Mouse (Mus musculus): ENCODE data around the gene Olfr46. TPM values are rescaled to one million over a fixed set of nuclear protein-coding genes. Genes with fewer than 3 reads are reported as not detected.
"Not testable (repeated sequence)": the region's sequence is repeated elsewhere in the genome, so short reads cannot be mapped to it uniquely, and the experiment has no call there.

Olfr46 gene
- polyA plus RNA-seq (2014; fragmentation: Nextera tagmentation; extraction: Ambion mirVana), result not detected in 2 replicates

- ATAC-seq (ENCODE audit: insufficient number of reproducible peaks, low FRiP score, low TSS enrichment, low read depth); H3K36me3 ChIP-seq (ENCODE audit: control insufficient read depth, insufficient read depth, low read length): not testable (repeated sequence)
- WGBS, result 85% methylated on average over 2 of the region's 2 CpGs
Observed at GRCm38 (mm10) chr7:140600969-140601368, at the start of gene Olfr46. Gene Olfr46 (plus strand): TSS chr7:140601269.

GRCm38 (mm10) chr7:140567586-140567985 lies 33.5 kb upstream of the Olfr46 start, which contains the start of gene Olfr538:
Gene Olfr538 (plus strand): TSS chr7:140567886.
- Histone ChIP-seq H3K27ac (replicated peaks; ENCODE audit: low read depth, low read length) (no peak within 1 kb of the TSS), H3K36me3 (ENCODE audit: control insufficient read depth, insufficient read depth, low read length) (no peaks in the 10 kb centered on the region), H3K4me2 (ENCODE audit: low read depth, severe bottlenecking) (no peak within 1 kb of the TSS), H3K4me1 (ENCODE audit: control insufficient read depth, insufficient read depth, low read length) (no peaks in the 10 kb centered on the region), H3K9ac (ENCODE audit: low read length) (no peak within 1 kb of the TSS), H3K27me3 (ENCODE audit: control insufficient read depth, insufficient read depth, low read length) (no peaks in the 10 kb centered on the region), H3K4me3 (ENCODE audit: low read depth, low read length) (no peak within 1 kb of the TSS), H3K9me3 (ENCODE audit: control insufficient read depth, low read length) (no peaks in the 10 kb centered on the region)
- DNase-seq (ENCODE audit: low spot score) (no peak), ATAC-seq (ENCODE audit: insufficient number of reproducible peaks, low FRiP score, low TSS enrichment, low read depth) (no peak)
- 74% methylated on average over 3 of the region's 3 CpGs for WGBS

More at GRCm38 (mm10) chr7:140600969-140601368, at the start of gene Olfr46:
- not testable (repeated sequence) for H3K4me3 ChIP-seq (ENCODE audit: low read depth, low read length); H3K4me1 ChIP-seq (ENCODE audit: control insufficient read depth, insufficient read depth, low read length); H3K9me3 ChIP-seq (ENCODE audit: control insufficient read depth, low read length); DNase-seq (ENCODE audit: low spot score); H3K4me2 ChIP-seq (ENCODE audit: low read depth, severe bottlenecking); H3K27me3 ChIP-seq (ENCODE audit: control insufficient read depth, insufficient read depth, low read length); H3K27ac ChIP-seq (replicated peaks; ENCODE audit: low read depth, low read length); H3K9ac ChIP-seq (ENCODE audit: low read length)

GRCm38 (mm10) chr7:140628670-140629069 lies 27.6 kb downstream of the Olfr46 start, which contains the start of gene Olfr61:
Gene Olfr61 (plus strand): TSS chr7:140628970.
- H3K9me3 ChIP-seq (ENCODE audit: control insufficient read depth, low read length); H3K27me3 ChIP-seq (ENCODE audit: control insufficient read depth, insufficient read depth, low read length); H3K36me3 ChIP-seq (ENCODE audit: control insufficient read depth, insufficient read depth, low read length); DNase-seq (ENCODE audit: low spot score); H3K4me2 ChIP-seq (ENCODE audit: low read depth, severe bottlenecking); H3K9ac ChIP-seq (ENCODE audit: low read length); H3K4me3 ChIP-seq (ENCODE audit: low read depth, low read length); H3K27ac ChIP-seq (replicated peaks; ENCODE audit: low read depth, low read length); H3K4me1 ChIP-seq (ENCODE audit: control insufficient read depth, insufficient read depth, low read length); ATAC-seq (ENCODE audit: insufficient number of reproducible peaks, low FRiP score, low TSS enrichment, low read depth): not testable (repeated sequence)
- WGBS, result 84% methylated on average over 3 of the region's 3 CpGs

GRCm38 (mm10) chr7:140630559-140630958 lies 29.5 kb downstream of the Olfr46 start:
- Histone ChIP-seq H3K4me1 (ENCODE audit: control insufficient read depth, insufficient read depth, low read length) (no peaks in the 10 kb centered on the region), H3K4me3 (ENCODE audit: low read depth, low read length) (no peak overlapping the region), H3K4me2 (ENCODE audit: low read depth, severe bottlenecking) (no peak overlapping the region), H3K9me3 (ENCODE audit: control insufficient read depth, low read length) (no peaks in the 10 kb centered on the region), H3K9ac (ENCODE audit: low read length) (no peak overlapping the region), H3K36me3 (ENCODE audit: control insufficient read depth, insufficient read depth, low read length) (no peaks in the 10 kb centered on the region), H3K27me3 (ENCODE audit: control insufficient read depth, insufficient read depth, low read length) (no peaks in the 10 kb centered on the region), H3K27ac (replicated peaks; ENCODE audit: low read depth, low read length) (no peak overlapping the region)
- ATAC-seq (ENCODE audit: insufficient number of reproducible peaks, low FRiP score, low TSS enrichment, low read depth) (no peak), DNase-seq (ENCODE audit: low spot score) (no peak)
- 79% methylated on average over 1 of the region's 1 CpGs for WGBS

GRCm38 (mm10) chr7:140646152-140646551 lies 45.1 kb downstream of the Olfr46 start, which contains the start of gene Olfr53:
Gene Olfr53 (plus strand): TSS chr7:140646452.
- DNase-seq (ENCODE audit: low spot score) (no peak), ATAC-seq (ENCODE audit: insufficient number of reproducible peaks, low FRiP score, low TSS enrichment, low read depth) (no peak)
- WGBS, result 88% methylated on average over 1 of the region's 1 CpGs
- H3K27me3 ChIP-seq (ENCODE audit: control insufficient read depth, insufficient read depth, low read length), result no peaks in the 10 kb centered on the region
- H3K9me3 ChIP-seq (ENCODE audit: control insufficient read depth, low read length), result no peaks in the 10 kb centered on the region
- no peak within 1 kb of the TSS for H3K9ac ChIP-seq (ENCODE audit: low read length)
- no peaks in the 10 kb centered on the region for H3K4me1 ChIP-seq (ENCODE audit: control insufficient read depth, insufficient read depth, low read length)
- H3K4me3 ChIP-seq (ENCODE audit: low read depth, low read length), result no peak within 1 kb of the TSS
- H3K4me2 ChIP-seq (ENCODE audit: low read depth, severe bottlenecking), result no peak within 1 kb of the TSS
- H3K36me3 ChIP-seq (ENCODE audit: control insufficient read depth, insufficient read depth, low read length), result no peaks in the 10 kb centered on the region
- H3K27ac ChIP-seq (replicated peaks; ENCODE audit: low read depth, low read length), result no peak within 1 kb of the TSS

GRCm38 (mm10) chr7:140659630-140660029 lies 58.6 kb downstream of the Olfr46 start, which contains the start of gene Olfr539:
Gene Olfr539 (plus strand): TSS chr7:140659930.
- Histone ChIP-seq H3K9me3 (ENCODE audit: control insufficient read depth, low read length) (no peaks in the 10 kb centered on the region), H3K4me2 (ENCODE audit: low read depth, severe bottlenecking) (no peak within 1 kb of the TSS), H3K4me1 (ENCODE audit: control insufficient read depth, insufficient read depth, low read length) (no peaks in the 10 kb centered on the region), H3K9ac (ENCODE audit: low read length) (no peak within 1 kb of the TSS), H3K27me3 (ENCODE audit: control insufficient read depth, insufficient read depth, low read length) (no peaks in the 10 kb centered on the region), H3K36me3 (ENCODE audit: control insufficient read depth, insufficient read depth, low read length) (no peaks in the 10 kb centered on the region), H3K4me3 (ENCODE audit: low read depth, low read length) (no peak within 1 kb of the TSS), H3K27ac (replicated peaks; ENCODE audit: low read depth, low read length) (no peak within 1 kb of the TSS)
- ATAC-seq (ENCODE audit: insufficient number of reproducible peaks, low FRiP score, low TSS enrichment, low read depth) (no peak), DNase-seq (ENCODE audit: low spot score) (no peak)
- WGBS, result 76% methylated on average over 4 of the region's 4 CpGs

Other genes with a start within 250 kb of the Olfr46 start
- not detected in 2 replicates for gene Olfr60, start 239.6 kb upstream of the Olfr46 start, polyA plus RNA-seq (2014; fragmentation: Nextera tagmentation; extraction: Ambion mirVana)
- not detected in 2 replicates for gene Olfr530, start 224.9 kb upstream of the Olfr46 start, polyA plus RNA-seq (2014; fragmentation: Nextera tagmentation; extraction: Ambion mirVana)
- gene Olfr531, start 198.4 kb upstream of the Olfr46 start, polyA plus RNA-seq (2014; fragmentation: Nextera tagmentation; extraction: Ambion mirVana), result not detected in 2 replicates
- not detected in 2 replicates for gene Olfr532, start 179.6 kb upstream of the Olfr46 start, polyA plus RNA-seq (2014; fragmentation: Nextera tagmentation; extraction: Ambion mirVana)
- not detected in 2 replicates for gene Olfr533, start 137.9 kb upstream of the Olfr46 start, polyA plus RNA-seq (2014; fragmentation: Nextera tagmentation; extraction: Ambion mirVana)
- gene Olfr535, start 117.1 kb upstream of the Olfr46 start, polyA plus RNA-seq (2014; fragmentation: Nextera tagmentation; extraction: Ambion mirVana), result not detected in 2 replicates
- gene Olfr536, start 93.9 kb upstream of the Olfr46 start, polyA plus RNA-seq (2014; fragmentation: Nextera tagmentation; extraction: Ambion mirVana), result not detected in 2 replicates
- gene Olfr538, start 33.4 kb upstream of the Olfr46 start, polyA plus RNA-seq (2014; fragmentation: Nextera tagmentation; extraction: Ambion mirVana), result not detected in 2 replicates
- gene Olfr61, start 27.7 kb downstream of the Olfr46 start, polyA plus RNA-seq (2014; fragmentation: Nextera tagmentation; extraction: Ambion mirVana), result not detected in 2 replicates
- not detected in 2 replicates for gene Olfr53, start 45.2 kb downstream of the Olfr46 start, polyA plus RNA-seq (2014; fragmentation: Nextera tagmentation; extraction: Ambion mirVana)
- not detected in 2 replicates for gene Olfr539, start 58.7 kb downstream of the Olfr46 start, polyA plus RNA-seq (2014; fragmentation: Nextera tagmentation; extraction: Ambion mirVana)
- gene Olfr45, start 80.7 kb downstream of the Olfr46 start, polyA plus RNA-seq (2014; fragmentation: Nextera tagmentation; extraction: Ambion mirVana), result 0.09 TPM in 1 of 2 replicates, not detected in the other
- not detected in 2 replicates for gene Olfr541, start 96.0 kb downstream of the Olfr46 start, polyA plus RNA-seq (2014; fragmentation: Nextera tagmentation; extraction: Ambion mirVana)
- not detected in 2 replicates for gene Cyp2e1, start 162.5 kb downstream of the Olfr46 start, polyA plus RNA-seq (2014; fragmentation: Nextera tagmentation; extraction: Ambion mirVana)
- 0.85 and 1.0 TPM in 2 replicates for gene Syce1, start 186.6 kb downstream of the Olfr46 start, polyA plus RNA-seq (2014; fragmentation: Nextera tagmentation; extraction: Ambion mirVana)
- 2.0 and 3.1 TPM in 2 replicates for gene Zfp941, start 220.9 kb downstream of the Olfr46 start, polyA plus RNA-seq (2014; fragmentation: Nextera tagmentation; extraction: Ambion mirVana)
- gene Urah, start 233.7 kb downstream of the Olfr46 start, polyA plus RNA-seq (2014; fragmentation: Nextera tagmentation; extraction: Ambion mirVana), result 0.68 and 0.78 TPM in 2 replicates
- not detected in 2 replicates for gene Scgb1c1, start 244.3 kb downstream of the Olfr46 start, polyA plus RNA-seq (2014; fragmentation: Nextera tagmentation; extraction: Ambion mirVana)
- gene Odf3, start 246.5 kb downstream of the Olfr46 start, polyA plus RNA-seq (2014; fragmentation: Nextera tagmentation; extraction: Ambion mirVana), result not detected in 2 replicates